Mouse (Mus musculus) embryonic fibroblast, embryonic 13.5 days (primary cell): ENCODE measurements around the gene Dpm3.

Source experiments
- CTCF ChIP-seq: IDR thresholded peaks from 2 replicates; pipeline ENCODE4 v1.5.1; 2011; ENCODE audit warnings: mild to moderate bottlenecking, control low read depth, low read length, moderate library complexity, borderline replicate concordance; ENCODE audit not compliant: insufficient read depth
- POLR2A ChIP-seq: IDR thresholded peaks from 2 replicates; pipeline ENCODE4 v1.6.1; 2011; ENCODE audit warnings: low read depth, mild to moderate bottlenecking, control low read depth, low read length, moderate library complexity

DNA sequence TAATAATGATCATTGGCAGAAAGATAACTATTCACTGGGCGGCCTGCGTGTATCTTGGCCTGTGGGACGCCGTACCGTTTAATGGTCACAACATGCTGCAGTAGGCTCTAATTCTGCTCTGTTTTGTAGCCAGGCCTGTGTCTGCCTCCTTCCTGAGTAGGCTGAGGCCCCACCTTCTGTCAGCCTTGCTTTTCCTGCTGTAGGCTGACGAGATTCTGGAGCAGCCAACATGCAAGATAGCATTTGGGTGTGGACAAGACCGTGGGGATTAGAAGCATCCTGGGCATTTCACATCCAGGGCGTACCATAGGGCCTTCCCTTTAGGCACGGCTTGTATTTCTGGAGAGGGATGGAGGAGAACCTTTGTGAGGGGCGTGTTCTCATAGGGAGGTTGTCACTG is 3.3 kb downstream of the Dpm3 start:
- TF ChIP-seq CTCF (no peak), POLR2A (no peak)
